Mouse (Mus musculus) lung, postnatal 36 days (tissue): Measurements from ENCODE around the gene Gins1.
"Not testable (repeated sequence)": the region's sequence is repeated elsewhere in the genome, so short reads cannot be mapped to it uniquely, and the experiment has no call there.

Source experiments
- DNase-seq: peaks from one replicate; pipeline ENCODE4 v3.0.0; 2022; ENCODE audit warnings: mixed read lengths

Gins1 gene

DNA sequence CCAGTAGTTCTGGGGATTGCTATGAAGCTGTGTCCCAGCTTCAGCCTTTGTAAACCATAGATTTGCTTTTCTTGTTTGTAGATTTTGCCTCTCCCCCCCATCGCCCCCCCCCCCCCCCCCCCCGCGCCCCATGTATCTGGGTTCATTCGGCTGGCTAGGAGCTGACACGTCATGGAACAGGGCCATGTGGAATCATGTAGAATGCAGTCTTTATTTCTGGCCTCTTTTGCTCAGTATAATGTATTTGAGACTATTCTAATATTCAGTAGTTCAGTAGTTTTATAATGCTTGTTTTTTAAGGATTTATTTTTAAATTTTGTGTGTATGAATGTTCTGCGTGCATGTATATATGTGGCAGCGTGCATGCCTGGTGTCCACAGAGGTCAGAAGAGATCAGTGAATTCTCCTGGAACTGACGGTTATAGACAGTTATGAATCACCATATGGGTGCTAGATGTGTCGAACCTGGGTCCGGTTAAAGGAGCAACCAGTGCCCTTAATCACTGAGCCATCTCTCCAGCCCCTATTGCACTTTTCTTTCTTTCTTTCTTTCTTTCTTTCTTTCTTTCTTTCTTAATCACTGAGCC is 5.2 kb downstream of the Gins1 start:
- no peak for DNase-seq

DNA sequence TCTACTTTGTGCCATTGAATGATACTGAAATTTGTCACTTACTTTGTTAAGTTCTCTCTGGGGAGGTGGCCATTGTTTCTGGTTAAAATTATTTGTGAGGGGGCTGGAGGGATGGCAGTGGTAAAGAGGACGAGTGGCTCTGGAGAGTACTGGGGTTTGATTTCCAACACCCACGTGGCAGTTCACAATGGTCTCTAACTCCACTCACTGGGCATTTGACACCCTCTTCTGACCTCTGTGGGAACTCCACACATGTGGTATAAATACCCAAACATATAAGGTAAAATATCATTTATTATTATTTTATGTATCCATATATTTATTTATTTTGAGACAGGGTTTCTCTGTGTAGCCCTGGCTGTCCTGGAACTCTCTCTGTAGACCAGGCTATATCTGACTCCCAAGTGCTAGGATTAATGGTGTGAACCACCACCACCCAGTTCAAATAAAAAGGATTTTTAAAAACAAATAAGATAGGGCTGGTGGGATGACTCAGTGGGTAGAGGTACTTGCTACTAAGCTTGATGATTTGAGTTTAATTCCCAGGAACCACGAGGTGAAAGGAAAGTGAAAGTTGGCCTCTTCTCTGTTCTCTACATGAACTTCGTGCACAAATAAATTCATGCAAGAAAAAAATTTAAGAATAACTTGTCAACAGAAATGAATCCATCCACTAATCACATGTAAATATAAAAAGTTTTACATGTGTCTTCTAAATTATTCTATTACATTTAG is 9.7 kb downstream of the Gins1 start:
- no peak for DNase-seq

DNA sequence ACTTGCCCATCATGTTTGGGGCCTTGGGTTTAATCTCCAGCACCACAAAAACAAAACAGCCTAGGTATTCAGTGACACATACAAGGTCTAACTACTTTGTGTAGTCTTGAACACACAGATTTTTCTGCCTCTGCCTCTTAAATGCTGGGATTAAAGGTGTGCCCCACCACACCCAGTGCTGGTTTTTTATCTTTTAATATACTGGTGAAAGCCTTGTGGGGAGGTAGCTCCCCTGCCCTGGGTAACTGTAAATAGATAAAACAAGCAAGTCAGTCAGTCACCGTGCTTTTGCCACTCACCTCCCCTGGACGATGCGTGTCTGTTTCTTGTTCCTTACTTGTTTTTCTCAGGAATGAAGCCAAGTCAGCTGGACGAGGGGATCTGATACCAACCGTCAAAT is 10.6 kb downstream of the Gins1 start:
- DNase-seq = no peak

DNA sequence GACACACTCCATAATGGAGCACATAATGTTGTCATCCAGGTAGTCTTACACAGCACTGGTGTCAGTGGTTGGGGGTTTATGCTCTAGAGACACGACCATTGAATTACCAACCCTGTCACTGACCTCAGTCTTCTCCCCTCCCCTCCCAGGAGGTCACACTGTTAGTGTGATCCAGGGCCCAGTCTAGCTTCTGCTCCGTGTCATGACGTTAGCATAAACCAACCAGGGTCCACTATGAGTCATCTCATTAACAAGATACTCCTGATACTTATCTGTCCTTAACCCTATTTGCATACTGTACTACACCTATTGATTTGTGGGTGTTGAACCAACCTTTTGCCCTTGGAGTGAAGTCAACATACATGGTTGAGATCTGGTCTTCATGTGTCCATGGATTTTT is 13.5 kb downstream of the Gins1 start:
- DNase-seq = no peak

DNA sequence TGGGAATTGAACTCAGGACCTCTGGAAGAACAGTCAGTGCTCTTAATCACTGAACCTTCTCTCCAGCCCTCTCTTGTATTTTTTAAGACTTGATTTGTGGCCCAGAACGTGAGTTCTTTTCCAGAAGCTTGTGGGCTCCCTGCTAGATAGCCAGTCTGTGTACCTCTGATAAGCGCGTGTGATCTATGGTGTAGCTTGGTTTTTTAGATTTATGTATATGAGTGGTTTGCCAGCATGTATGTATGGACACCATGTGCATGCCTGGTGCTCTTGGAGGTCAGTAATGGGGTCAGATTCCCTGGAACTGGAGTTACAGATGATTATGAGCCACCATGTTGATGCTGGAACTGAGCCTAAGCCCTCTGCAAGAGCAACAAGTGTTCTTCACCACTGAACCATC is 15.3 kb downstream of the Gins1 start:
- DNase-seq = no peak

DNA sequence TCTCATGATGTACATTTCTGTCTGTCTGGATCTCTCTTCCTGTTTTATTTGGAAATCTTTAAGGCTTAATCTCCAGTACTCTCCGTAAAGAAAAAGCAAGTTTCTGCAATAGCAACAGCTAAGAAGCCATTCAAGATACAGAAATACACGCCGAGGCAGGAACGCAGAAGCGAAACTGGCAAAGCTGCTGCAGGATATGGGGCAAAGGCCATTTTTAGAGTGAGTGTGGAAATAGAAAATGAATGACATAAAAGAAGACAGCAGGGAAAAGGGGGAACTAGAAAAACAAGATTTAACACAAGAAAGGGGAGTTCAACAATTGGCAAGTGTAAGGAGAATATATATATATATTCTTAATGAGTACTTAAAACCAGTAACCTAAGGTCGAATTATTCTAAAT is 16.5 kb downstream of the Gins1 start:
- DNase-seq = peak; percentile 34

DNA sequence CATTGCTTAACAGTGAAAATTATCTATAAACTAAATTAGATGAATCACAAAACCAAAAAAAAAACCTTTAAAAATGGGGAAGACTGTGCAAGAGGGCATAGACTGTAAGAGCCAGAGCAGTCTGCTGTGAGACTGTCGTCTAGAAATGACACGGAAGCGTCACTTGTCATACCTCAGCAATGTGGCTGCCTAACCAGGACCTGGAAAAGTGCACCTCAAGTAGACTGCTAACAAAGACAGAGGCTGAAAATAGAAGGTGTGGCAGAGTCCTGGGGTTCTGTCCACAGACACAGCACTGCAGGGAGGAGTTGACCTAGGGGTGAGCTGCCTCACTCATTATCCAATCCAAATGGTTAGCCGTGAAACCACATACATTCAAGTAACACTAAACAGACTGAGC is 17.0 kb downstream of the Gins1 start:
- DNase-seq = no peak

DNA sequence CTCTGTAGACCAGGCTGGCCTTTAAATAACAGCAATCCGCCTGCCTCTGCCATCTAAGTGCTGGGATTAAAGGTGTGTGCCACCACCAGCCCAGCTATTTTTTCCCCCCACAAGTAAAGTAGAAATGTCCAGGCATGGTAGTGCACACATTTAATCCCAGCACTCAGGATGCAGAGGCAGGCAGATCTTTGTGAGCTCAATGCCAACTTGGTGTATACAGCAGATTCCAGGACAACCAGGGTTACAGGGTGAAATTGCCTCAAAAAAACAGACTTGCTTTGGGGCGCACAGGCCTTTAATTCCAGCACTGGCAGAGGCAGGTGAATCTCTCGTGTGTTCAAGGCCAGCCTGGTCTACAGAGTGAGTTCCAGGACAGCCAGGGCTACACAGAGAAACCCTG is 17.8 kb downstream of the Gins1 start:
- no peak for DNase-seq

DNA sequence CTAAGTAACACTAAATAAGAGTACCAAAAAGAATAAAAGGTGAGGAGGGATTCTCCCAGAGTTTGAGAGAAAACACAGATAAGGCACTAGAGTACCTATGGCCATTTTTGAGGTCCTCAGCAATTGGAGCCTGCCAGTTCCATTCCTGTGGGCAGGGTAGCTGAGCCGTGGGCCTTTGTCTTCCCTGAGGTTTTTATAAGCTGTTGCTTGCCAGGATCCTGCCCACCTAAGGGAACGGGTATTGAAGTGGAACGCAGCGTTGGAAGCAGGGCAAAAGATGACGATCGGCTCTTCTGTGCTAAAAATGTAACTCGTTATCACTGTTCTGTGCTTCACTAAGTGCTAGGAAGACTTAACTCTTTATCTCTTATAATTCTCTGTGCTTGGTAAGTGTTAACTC is 18.3 kb downstream of the Gins1 start:
- no peak for DNase-seq

DNA sequence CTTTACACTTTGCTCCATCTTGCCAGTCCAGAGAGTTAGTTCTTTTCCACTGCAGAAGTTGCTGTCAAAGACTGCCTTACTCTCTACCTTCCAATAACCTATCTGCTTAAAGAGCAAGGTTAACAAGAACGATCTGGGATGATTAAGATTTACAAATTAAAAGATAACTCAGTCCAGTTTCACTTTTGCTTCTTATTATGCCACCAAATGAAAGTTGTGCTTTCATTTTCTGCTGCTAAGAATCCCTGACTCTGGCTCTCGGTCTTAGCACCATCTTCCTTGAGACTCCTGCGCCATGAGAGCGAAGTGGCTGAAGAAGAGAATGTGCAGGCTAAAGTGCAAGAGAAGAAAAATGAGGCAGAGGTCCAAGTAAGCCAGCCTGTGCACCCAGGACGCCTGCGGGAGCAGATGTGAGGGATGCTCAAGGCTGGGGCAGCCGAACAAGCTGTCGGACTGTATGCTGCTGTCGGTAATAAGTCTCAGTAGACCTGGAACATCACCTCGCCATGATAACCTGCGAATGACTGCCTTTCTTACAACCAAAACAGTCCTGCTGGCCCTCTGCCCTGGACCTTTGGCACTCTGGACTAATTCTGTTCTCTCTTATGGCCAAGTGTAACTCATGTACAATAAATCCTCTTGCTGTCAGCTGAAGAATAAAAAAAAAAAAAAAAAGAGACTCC is 22.0 kb downstream of the Gins1 start:
- DNase-seq = no peak

DNA sequence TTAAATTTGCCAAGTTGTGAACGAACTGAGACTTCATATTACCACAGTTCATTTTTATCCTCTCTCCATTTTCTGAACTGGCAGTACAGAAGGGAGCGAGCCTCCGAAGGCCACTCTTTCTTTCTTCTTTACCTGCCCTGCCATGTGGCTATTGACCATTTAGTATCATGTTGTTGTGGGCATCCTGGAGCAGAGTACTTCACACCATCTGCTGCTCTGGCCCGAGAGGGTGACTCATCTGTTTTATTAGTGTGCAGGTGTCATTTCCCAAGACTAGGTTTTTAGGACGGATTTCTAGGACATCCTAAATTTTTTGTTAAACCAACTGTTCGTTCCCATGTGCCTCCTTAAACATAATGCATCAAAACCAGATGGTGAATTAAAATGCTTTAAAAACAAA is 24.0 kb downstream of the Gins1 start:
- no peak for DNase-seq

DNA sequence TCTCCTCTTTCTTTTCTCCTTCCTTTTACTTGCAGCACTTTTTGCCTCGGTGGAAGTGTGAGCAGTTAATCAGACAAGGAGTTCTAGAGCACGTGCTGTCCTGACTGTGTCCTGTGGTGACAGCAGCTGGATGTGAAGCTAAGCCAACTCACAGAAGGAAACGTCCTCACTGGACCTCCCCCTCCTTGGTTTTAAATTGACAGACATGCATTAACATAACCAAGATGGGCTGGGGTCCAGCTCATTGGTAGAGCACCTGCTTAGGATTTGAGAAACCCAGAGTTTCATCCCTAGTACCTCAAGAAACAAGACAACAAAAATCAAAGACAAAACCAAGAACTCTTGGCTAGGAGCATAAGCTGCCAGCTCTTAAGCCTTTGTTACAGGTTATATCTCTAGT is 25.6 kb downstream of the Gins1 start:
- DNase-seq = no peak

DNA sequence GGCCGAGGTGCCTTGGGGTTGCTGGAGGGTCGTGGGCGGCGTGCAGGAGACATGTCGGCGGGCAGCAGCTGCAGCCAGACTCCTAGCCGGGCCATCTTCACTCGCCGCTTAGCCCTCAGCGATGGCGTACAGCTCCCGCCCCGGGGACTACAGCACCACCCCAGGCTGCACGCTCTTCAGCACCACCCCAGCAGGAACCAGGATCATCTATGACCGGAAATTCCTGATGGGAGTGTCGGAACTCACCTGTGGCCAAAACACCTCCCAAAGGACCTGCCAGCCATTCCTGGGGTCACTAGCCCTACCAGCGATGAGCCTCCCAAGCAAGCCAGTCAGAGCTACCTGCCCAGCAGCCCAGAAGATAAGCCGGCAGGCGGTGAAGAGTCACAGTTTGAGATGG is 28.3 kb downstream of the Gins1 start:
- DNase-seq = no peak

DNA sequence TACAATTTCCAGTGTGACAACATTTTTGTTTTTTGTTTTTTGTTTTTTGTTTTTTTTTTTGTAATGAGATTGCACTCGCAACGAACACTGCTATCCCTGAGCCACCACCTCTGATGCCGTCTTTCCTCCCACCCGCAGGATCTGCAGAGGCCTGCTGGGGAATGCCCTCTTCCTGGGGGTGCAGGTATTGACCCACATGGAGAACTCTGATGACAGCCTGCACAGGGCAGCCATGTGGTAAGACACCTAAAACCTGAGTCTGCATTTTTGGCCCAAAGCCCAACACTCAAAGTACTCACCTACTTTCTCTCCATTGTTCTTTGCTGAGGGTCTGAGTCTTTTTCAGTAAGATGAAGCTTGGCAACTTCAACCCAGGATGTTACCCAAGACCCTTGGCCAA is 29.5 kb downstream of the Gins1 start:
- no peak for DNase-seq

DNA sequence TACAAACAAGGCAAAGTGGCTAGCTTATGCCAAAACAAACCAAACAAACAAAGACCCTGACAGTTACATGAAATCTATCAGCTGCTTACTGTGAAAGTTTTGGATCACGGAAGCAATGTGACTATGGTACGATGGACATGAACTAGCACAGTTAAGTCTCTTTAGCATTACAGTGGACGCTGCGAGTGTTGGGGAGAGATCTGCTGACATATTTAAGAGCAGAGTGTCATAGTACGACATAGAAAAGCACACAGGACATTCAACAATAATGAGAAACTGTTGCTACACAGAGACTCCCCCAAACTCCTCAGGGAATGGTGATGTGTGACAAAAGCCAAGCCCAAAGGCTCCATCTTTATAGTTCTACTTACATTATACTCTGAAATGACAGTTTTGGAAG is 38.8 kb downstream of the Gins1 start:
- no peak for DNase-seq

DNA sequence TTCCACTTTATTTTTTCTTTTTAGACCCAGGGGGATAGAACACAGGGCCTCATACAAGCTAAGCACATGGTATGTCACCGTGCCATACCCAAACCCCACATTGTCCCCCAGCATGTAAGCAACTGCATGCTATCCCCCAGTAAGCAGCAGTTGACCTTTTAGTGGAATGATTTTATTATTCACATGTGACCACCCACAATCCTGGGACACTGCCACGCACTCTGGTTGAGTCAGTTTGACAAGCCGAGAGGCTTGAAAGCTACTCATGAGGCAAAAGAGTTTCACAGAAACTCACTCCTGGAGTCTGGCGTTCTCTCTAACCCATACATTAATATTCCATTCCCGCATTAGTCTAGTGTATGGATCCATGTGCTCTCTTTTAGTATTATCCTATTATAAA is 42.1 kb downstream of the Gins1 start:
- DNase-seq = not testable (repeated sequence)

DNA sequence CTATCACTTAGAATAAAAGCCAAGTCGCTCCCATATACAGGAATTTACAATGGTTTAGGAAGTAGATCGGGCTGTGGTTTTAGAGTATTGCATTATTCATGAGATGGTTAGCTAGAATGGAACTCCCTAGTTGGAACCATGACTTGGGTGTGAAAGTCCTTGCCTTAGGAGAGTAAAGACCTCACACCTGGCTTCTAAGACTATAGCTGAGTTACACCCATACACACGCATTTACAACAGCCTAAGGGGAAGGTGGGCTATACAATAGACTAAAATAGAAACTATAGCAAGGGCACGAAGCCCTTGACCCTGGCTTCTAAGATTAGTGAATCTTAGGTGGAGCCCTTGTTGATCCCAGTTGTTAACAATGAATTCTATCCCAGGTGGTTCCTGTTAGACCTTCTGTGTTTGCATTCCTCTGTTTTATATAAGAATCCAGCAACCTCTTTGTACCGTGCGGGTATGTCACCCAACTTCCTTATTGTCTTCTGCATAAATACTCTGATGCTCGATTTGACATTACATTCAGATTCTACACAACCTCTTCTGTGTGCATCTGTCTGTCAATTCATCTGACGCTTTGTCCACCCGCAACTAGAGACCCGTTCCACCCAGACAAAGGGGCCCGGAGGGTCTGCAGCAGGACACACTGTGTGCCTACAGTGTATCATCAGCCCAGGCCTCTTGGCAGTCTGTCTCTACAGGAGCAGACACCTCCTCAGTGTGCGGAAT is 42.8 kb downstream of the Gins1 start:
- DNase-seq = not testable (repeated sequence)

DNA sequence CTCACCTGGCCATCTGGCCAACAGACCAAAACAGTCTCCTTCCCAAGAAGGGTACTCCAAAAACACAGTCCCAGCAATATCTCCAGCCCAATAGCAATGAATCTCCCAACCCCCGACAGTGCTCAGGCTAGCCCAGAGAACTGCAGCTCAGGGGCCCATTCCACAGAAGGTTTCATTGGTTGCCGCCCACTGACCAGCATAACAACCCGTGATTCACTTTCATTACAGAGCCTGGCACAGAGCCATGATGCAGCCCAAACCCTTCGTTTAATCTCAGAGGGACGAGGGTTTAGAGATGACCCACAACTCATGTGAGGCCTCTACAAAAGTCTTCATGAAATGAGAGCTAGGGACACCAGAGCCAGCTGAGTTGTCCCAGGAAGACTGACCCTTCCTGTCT is 43.6 kb downstream of the Gins1 start:
- DNase-seq = no peak

DNA sequence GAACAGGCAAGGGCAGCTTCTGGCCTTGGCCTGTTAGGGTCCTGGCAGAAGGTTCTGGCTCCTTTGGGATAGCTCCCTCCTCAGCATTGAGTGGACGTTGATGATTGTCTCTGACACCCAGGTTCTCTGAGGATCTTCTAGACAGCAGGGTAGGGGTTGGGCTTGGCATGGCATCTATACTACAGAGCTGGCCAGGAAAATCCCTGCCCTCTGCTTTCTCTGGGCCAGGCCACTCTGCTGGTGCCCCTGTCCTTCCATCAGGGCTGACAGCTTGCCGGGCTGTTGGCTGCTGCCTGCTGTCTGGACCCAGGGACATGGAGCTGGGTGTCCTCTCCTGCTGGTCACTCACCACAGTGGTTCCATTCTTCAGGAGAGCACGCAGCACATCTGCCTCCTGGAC is 44.5 kb downstream of the Gins1 start:
- no peak for DNase-seq

DNA sequence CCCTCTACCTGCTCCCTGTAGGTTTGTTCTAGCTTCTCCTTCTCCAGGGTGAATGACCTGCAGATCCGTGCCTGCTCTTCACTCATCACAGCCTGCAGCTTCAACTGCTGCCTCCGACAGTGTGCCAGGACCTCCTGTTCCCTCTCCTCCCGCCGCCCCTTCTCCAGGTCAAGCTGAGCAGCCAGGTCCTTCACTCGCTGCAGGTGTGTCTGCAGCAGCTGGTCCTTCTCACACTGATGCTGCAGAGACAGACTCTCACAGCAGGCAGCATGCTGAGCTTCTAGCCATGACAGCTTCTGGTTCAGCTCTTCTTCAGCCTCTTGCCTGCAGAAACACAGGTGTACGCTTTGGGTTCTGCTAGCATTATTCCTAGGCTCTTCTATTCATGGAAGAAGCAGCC is 44.9 kb downstream of the Gins1 start:
- DNase-seq = no peak

DNA sequence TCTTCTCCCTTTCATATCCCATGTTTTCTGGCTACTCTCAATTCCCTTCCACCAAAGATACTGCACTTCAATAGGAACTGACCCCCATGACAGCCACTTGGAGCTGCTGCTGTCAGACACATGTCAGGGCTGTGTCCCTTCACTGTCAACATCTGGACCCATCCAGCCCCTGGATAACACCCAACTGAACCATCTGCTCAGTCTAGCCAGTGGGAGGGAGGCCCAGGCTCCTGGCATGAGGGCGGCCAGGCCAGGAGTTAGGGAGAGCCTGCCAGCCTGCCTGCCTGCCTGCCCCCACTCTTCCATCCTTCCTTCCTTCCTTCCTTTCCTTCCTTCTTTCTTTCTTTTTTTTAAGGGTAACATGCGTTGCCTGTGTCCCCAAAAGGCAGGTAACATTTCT is 46.0 kb downstream of the Gins1 start:
- no peak for DNase-seq

DNA sequence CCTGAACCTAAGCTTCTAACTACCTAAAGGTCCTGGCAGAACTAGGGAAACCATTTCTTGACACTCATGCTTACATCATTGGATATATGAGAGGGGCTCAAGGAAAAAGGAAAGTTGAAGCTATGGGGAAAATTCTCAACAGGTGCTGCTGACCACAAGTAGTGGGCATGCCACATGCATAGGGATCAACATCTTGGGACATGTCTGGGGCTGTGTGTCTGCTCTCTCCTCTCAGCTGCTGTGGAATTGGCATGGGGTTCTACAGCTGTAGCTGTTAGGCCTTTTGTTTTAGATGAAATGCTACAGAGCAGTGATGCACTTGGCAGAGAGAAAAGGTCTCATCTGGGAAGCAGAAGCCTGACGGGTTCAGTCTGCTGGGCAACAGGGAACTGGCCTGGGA is 50.7 kb downstream of the Gins1 start:
- DNase-seq = no peak

DNA sequence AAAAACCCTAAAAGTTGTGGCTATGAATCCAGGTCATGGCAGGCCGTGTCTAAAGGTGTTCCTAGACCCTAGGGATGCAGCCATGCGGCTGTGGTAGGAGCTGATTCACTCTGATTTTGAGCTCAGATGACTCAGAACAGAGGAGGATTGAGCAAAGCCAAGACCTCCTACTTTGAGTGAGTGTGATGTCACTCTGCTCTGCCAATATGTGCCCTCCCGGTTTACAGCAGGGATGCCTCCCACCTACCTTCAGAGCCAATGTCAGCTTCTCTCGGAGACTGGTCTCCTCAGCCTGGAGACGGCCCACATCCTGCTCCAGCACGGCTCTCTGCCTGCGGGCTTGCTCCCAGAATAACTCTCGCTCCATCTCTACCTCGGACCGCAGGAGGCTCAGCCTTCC is 54.3 kb downstream of the Gins1 start:
- no peak for DNase-seq

DNA sequence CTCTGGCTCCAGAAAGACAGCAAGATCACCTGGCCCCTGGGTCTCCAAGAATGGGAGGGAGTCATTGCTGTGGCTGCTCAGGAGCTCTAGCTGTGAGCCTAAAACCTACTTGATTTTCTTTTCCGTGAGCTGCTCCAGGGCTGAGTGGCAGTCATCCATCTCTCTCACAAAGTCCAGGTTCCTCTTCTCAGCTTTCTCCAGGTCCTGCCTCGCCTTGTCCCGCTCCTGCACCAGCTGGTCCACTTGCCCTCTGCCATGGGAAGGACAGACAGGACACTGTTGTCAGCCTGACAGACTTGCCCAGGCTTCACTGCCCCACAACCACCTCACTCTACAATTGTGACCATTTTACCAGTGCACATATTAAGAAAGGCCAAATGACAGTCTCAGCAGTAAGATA is 58.0 kb downstream of the Gins1 start:
- no peak for DNase-seq
